Mouse (Mus musculus): ENCODE data around the gene H2-Eb1.

H2-Eb1 gene

GRCm38 (mm10) chr17:34305380-34306030, at the start of gene H2-Eb1:
H2-Eb1 (plus strand) TSS chr17:34305867.
- in situ Hi-C loops (cut with MseI, MboI), result no loop called here

- in situ Hi-C loops (cut with MseI, MboI), result no loop called here
Measured at GRCm38 (mm10) chr17:34256501-34256900, 49.2 kb upstream of the H2-Eb1 start.

- in situ Hi-C loops (cut with MseI, MboI), result no loop called here
Measured at GRCm38 (mm10) chr17:34257594-34258375, 47.9 kb upstream of the H2-Eb1 start, which contains the start of gene H2-Ab1. H2-Ab1 (plus strand) TSS chr17:34257689.

- in situ Hi-C loops (cut with MseI, MboI), result no loop called here
Measured at GRCm38 (mm10) chr17:34260551-34260950, 45.1 kb upstream of the H2-Eb1 start.

- in situ Hi-C loops (cut with MseI, MboI), result no loop called here
Measured at GRCm38 (mm10) chr17:34261502-34261901, 44.2 kb upstream of the H2-Eb1 start.

GRCm38 (mm10) chr17:34263068-34263467, 42.6 kb upstream of the H2-Eb1 start:
- in situ Hi-C loops (cut with MseI, MboI), result no loop called here

GRCm38 (mm10) chr17:34263811-34264371, 41.8 kb upstream of the H2-Eb1 start:
- in situ Hi-C loops (cut with MseI, MboI), result no loop called here

GRCm38 (mm10) chr17:34264452-34265351, 41.0 kb upstream of the H2-Eb1 start:
- in situ Hi-C loops (cut with MseI, MboI), result no loop called here

- in situ Hi-C loops (cut with MseI, MboI), result no loop called here
Measured at GRCm38 (mm10) chr17:34268262-34268661, 37.4 kb upstream of the H2-Eb1 start.

- in situ Hi-C loops (cut with MseI, MboI), result no loop called here
Measured at GRCm38 (mm10) chr17:34268748-34269147, 36.9 kb upstream of the H2-Eb1 start.

GRCm38 (mm10) chr17:34269817-34270216, 35.9 kb upstream of the H2-Eb1 start:
- in situ Hi-C loops (cut with MseI, MboI), result no loop called here

- in situ Hi-C loops (cut with MseI, MboI), result no loop called here
Measured at GRCm38 (mm10) chr17:34270230-34270629, 35.4 kb upstream of the H2-Eb1 start.

- in situ Hi-C loops (cut with MseI, MboI), result no loop called here
Measured at GRCm38 (mm10) chr17:34270940-34271339, 34.7 kb upstream of the H2-Eb1 start.

GRCm38 (mm10) chr17:34272102-34272501, 33.6 kb upstream of the H2-Eb1 start:
- in situ Hi-C loops (cut with MseI, MboI), result no loop called here

GRCm38 (mm10) chr17:34280499-34281038, 25.1 kb upstream of the H2-Eb1 start:
- in situ Hi-C loops (cut with MseI, MboI), result no loop called here

GRCm38 (mm10) chr17:34281836-34282235, 23.8 kb upstream of the H2-Eb1 start:
- in situ Hi-C loops (cut with MseI, MboI), result no loop called here

- in situ Hi-C loops (cut with MseI, MboI), result no loop called here
Measured at GRCm38 (mm10) chr17:34285371-34285770, 20.3 kb upstream of the H2-Eb1 start.

GRCm38 (mm10) chr17:34285848-34286247, 19.8 kb upstream of the H2-Eb1 start:
- in situ Hi-C loops (cut with MseI, MboI), result no loop called here

- in situ Hi-C loops (cut with MseI, MboI), result no loop called here
Measured at GRCm38 (mm10) chr17:34286501-34286900, 19.2 kb upstream of the H2-Eb1 start.

GRCm38 (mm10) chr17:34286999-34287398, 18.7 kb upstream of the H2-Eb1 start:
- in situ Hi-C loops (cut with MseI, MboI), result no loop called here

- in situ Hi-C loops (cut with MseI, MboI), result no loop called here
Measured at GRCm38 (mm10) chr17:34287648-34288047, 18.0 kb upstream of the H2-Eb1 start, which contains the start of gene H2-Aa. H2-Aa (minus strand) TSS chr17:34287823.
